Mouse (Mus musculus) kidney, embryonic 16.5 days (tissue): ENCODE measurements around the gene Tead3. TPM values are rescaled to one million over a fixed set of nuclear protein-coding genes. Genes with fewer than 3 reads are reported as not detected.
"Not testable (repeated sequence)": the region's sequence is repeated elsewhere in the genome, so short reads cannot be mapped to it uniquely, and the experiment has no call there.

Experiments
- ATAC-seq: fragments of 200-750 bp; cut with Nextera tagmentation; 2 replicates; pipeline ENCODE4 v1.8.0; 2017; ENCODE audit warnings: moderate TSS enrichment; ENCODE audit not compliant: low FRiP score, low TSS enrichment
- H3K27ac ChIP-seq: fragments of 300-500 bp; sonication (generic); 2 replicates; pipeline ENCODE4 v1.5.1; 2014; ENCODE audit warnings: low read length
- H3K27me3 ChIP-seq: fragments of 300-500 bp; sonication (generic); 2 replicates; pipeline ENCODE4 v1.6.1; 2014; ENCODE audit warnings: low read length, control low read depth, mixed read lengths; ENCODE audit not compliant: insufficient read depth
- H3K36me3 ChIP-seq: fragments of 300-500 bp; sonication (generic); 2 replicates; pipeline ENCODE4 v1.6.1; 2014; ENCODE audit warnings: low read length, control low read depth, mixed read lengths; ENCODE audit not compliant: insufficient read depth
- H3K4me1 ChIP-seq: fragments of 300-500 bp; sonication (generic); 2 replicates; pipeline ENCODE4 v1.6.1; 2014; ENCODE audit warnings: low read length, control low read depth, mixed read lengths; ENCODE audit not compliant: insufficient read depth
- H3K4me2 ChIP-seq: fragments of 300-500 bp; sonication (generic); replicated peaks from 2 replicates; pipeline ENCODE4 v1.6.1; 2014; ENCODE audit warnings: low read depth, low read length
- H3K4me3 ChIP-seq: fragments of 300-500 bp; sonication (generic); 2 replicates; pipeline ENCODE4 v1.5.1; 2014; ENCODE audit warnings: mild to moderate bottlenecking, low read length
- H3K9ac ChIP-seq: fragments of 300-500 bp; sonication (generic); replicated peaks from 2 replicates; pipeline ENCODE4 v1.6.1; 2014; ENCODE audit warnings: low read length
- H3K9me3 ChIP-seq: fragments of 300-500 bp; sonication (generic); 2 replicates; pipeline ENCODE4 v1.6.1; 2016; ENCODE audit warnings: low read length, control low read depth
- WGBS: fragments of 180-500 bp; shearing (Covaris S2); extraction: QIAGEN DNeasy Blood & Tissue Kit; methylation state at CpG from one replicate; pipeline ENCODE4 v1.1.7; 2014; 5-methylcytosine and 5-hydroxymethylcytosine counted together
- polyA plus RNA-seq: library from polyadenylated mRNA; unstranded; fragments of >200 nt; fragmentation: Nextera tagmentation; extraction: Ambion mirVana; gene quantifications from 2 replicates; pipeline ENCODE4 v1.2.1, GENCODE M21; 2015

Gene Tead3
- polyA plus RNA-seq, 1 experiment from 2014 or later, result 10.7 TPM

DNA sequence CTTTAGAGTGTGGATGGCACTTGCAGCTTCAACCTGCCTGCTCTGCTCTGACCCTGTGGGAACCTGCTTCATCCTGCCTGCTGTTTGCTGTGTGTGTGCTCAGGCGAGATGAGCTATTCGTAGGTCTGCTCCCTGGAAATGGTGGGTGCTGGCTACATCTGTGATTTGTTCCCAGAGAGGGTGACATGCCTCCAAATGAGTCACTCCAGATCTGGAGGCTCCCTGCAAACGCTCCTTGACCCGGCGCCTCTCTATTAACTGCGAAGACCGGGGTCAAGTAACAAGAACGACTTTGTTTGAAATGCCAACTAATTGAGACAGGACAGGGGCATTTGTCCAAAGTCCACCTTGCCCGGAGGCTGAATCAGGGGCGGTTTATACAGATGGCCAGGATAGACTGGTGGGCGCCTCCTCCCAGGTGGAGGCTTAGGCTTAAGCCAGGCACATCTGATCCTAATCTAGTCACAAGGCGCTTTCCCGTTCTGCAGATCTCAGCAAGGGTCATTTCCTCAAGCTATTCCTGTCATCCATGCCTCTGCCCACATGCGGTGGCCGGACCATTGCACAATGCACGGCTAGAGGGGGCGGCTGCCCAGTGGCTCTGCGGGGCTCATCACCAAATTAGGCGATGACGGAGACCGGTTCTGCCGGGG, 22.8 kb downstream of the Tead3 start:
- Histone ChIP-seq H3K4me1 (peaks cover 46% of the 10 kb centered on the region), H3K27me3 (no peaks in the 10 kb centered on the region), H3K9me3 (no peaks in the 10 kb centered on the region), H3K4me3 (peak overlapping the region; percentile 98), H3K36me3 (peaks cover 47% of the 10 kb centered on the region), H3K9ac (peak overlapping the region; percentile 100), H3K27ac (peak overlapping the region; percentile 97), H3K4me2 (peak overlapping the region; percentile 98)
- 3% methylated on average over 22 of the region's 22 CpGs for WGBS
- ATAC-seq, result peak; percentile 52

DNA sequence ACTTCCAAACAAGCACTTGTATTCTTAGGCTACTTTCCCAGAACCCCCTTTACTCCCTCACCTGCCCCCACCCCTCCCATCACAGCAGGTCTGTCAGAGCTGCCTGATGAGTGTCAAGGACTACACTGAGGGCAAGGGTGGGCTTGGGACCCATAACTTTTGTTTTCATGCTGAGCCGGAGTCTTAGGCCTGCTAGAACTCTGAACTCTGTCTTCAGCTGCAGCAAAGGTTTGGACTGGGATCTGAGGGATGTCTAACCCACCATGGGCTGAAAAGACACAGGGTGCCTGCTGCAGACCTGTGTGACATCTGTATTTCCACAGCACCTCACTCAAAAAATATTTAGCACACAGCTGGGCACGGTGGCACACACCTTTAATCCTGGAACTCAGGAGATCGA, 23.7 kb downstream of the Tead3 start:
- Histone ChIP-seq H3K4me3 (no peak overlapping the region), H3K9ac (peak overlapping the region; percentile 100), H3K27me3 (no peaks in the 10 kb centered on the region), H3K36me3 (peaks cover 42% of the 10 kb centered on the region), H3K27ac (peak overlapping the region; percentile 97), H3K4me1 (peaks cover 38% of the 10 kb centered on the region), H3K9me3 (no peaks in the 10 kb centered on the region), H3K4me2 (no peak overlapping the region)
- no peak for ATAC-seq
- WGBS, result 68% methylated on average over 3 of the region's 3 CpGs

DNA sequence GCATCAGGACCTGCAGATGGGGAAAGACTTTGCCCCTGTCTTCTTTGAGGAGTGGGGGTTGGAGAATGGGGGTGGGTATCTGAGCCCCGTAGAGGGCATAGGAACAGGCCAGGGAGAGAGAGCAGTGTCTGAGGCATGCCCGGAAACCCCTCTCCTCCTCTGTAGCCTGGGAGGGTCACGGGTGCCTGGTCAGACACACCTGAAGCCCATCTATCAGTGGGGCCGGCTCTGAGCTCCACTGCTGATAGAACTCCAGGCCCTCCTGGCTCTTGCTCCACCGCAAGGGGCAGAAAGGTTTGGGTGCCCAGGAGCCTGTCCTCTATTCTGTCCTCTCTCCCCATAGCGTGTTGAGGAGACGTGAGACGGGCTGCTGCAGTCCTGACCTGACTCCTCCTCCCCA, 24.9 kb downstream of the Tead3 start:
- ATAC-seq, result no peak
- no peak overlapping the region for H3K9ac ChIP-seq
- H3K4me3 ChIP-seq, result no peak overlapping the region
- no peaks in the 10 kb centered on the region for H3K9me3 ChIP-seq
- peaks cover 40% of the 10 kb centered on the region for H3K36me3 ChIP-seq
- H3K4me1 ChIP-seq, result peaks cover 28% of the 10 kb centered on the region
- WGBS, result 86% methylated on average over 8 of the region's 8 CpGs
- no peak overlapping the region for H3K27ac ChIP-seq
- H3K4me2 ChIP-seq, result no peak overlapping the region
- no peaks in the 10 kb centered on the region for H3K27me3 ChIP-seq

DNA sequence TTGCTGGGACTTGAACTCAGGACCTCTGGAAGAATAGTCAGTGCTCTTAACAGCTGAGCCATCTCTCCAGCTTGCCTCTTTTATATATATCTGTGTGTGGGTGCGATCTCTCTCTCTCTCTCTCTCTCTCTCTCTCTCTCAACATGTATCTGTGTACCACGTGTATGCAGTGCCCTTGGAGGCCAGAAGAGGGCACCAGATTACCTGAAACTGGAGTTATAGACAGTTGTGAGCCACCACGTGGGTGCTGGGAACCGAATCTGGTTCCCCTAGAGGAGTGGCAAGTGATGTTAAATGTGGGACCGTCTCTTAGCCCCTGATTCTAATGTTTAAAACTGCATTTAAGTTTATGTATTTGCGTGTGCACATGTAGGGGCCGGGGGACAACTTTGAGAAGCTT, 26.2 kb downstream of the Tead3 start:
- H3K9ac ChIP-seq, H3K4me3 ChIP-seq, H3K4me2 ChIP-seq, H3K9me3 ChIP-seq, ATAC-seq, H3K27me3 ChIP-seq, H3K27ac ChIP-seq: not testable (repeated sequence)
- peaks cover 41% of the 10 kb centered on the region for H3K36me3 ChIP-seq
- WGBS, result 95% methylated on average over 7 of the region's 7 CpGs
- H3K4me1 ChIP-seq, result peaks cover 15% of the 10 kb centered on the region

DNA sequence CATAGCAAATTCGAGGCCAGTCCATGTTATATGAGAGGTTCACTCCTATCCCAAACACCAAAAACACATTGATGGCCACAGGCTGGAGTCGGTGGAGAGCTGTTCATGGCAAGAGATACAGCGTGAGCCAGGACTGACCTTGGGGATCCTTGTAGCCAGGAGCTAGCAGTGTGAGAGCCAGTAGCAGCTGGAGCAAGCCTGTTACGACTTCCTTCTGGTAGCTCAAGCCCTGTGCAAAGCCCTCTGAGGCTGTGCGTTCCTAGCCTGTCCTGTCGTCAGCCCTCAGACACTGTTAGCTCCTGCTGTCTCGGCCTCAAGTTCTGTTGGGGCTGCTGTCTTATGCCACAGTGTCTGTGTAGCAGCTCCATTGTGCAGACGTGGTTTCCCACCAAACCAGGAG, 26.8 kb downstream of the Tead3 start:
- no peaks in the 10 kb centered on the region for H3K9me3 ChIP-seq
- ATAC-seq, result no peak
- H3K27ac ChIP-seq, result no peak overlapping the region
- H3K4me2 ChIP-seq, result no peak overlapping the region
- H3K36me3 ChIP-seq, result peaks cover 43% of the 10 kb centered on the region
- H3K4me3 ChIP-seq, result no peak overlapping the region
- 87% methylated on average over 8 of the region's 8 CpGs for WGBS
- peaks cover 15% of the 10 kb centered on the region for H3K4me1 ChIP-seq
- no peak overlapping the region for H3K9ac ChIP-seq
- no peaks in the 10 kb centered on the region for H3K27me3 ChIP-seq

DNA sequence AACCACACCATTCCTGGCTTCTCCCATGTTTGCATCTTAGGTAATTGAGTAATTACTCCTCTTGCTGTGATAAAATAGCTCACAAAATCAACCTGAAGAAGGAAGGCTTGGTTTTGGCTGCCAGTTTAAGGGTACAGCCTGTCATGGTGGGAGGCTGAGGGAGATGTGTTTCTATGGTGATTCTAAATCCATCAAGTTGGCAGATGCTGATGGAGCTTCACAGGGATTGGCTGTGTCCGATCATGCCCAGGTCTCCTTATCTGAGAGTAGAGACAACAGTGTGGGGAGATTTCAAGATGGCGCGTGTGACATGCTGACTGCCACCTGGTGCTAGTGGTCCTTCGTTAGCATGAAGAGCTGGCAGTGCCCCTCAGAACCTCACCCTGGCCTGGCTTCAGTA, 28.9 kb downstream of the Tead3 start:
- Histone ChIP-seq H3K27ac (no peak overlapping the region), H3K4me2 (no peak overlapping the region), H3K9me3 (no peaks in the 10 kb centered on the region), H3K4me1 (0 out of 2 replicates have a peak, but pooled peaks cover 3% of the 10 kb centered on the region), H3K36me3 (peaks cover 56% of the 10 kb centered on the region), H3K27me3 (no peaks in the 10 kb centered on the region), H3K9ac (no peak overlapping the region), H3K4me3 (no peak overlapping the region)
- no peak for ATAC-seq
- WGBS, result 96% methylated on average over 4 of the region's 4 CpGs

DNA sequence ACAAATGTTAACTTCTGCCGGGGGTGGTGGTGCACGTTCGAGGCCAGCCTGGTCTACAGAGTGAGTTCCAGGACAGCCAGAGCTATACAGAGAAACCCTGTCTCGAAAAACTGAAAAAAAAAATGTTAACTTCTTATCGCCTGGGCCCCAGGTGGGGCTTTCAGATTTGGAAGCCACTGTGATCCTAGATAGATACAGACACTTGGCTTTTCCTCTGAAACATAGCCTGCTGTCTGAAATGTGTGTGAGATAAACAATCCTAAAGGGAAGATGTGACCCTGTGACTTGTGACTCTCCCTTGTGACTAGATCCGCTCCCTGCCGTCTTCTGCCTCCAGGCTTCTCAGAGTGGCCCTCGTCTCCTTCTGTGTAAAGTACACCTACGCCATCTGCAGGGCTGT, 32.9 kb downstream of the Tead3 start:
- H3K27me3 ChIP-seq, result no peaks in the 10 kb centered on the region
- peaks cover 22% of the 10 kb centered on the region for H3K4me1 ChIP-seq
- no peak overlapping the region for H3K4me3 ChIP-seq
- no peaks in the 10 kb centered on the region for H3K9me3 ChIP-seq
- peaks cover 51% of the 10 kb centered on the region for H3K36me3 ChIP-seq
- no peak for ATAC-seq
- no peak overlapping the region for H3K27ac ChIP-seq
- H3K9ac ChIP-seq, result no peak overlapping the region
- H3K4me2 ChIP-seq, result no peak overlapping the region
- WGBS, result 92% methylated on average over 9 of the region's 9 CpGs

DNA sequence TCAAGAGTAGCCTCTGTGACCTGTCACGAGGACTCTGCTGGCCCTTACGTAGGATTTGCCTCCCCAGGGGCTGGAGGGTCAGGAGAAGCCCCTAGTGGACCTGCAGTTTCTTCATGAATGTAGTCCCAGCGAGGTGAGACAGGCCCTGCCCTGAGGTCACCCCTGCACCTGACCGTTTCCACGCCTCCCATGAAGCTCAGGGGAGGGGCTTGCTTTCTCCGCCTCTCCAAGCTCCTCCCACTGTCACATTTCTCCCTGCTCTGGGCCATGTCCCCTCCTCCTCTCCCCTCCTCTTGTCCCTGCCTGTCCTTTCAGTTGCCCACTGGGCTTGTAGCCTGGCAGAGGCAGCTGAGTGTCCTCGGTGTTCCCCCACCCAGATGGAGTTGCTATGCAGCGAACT, 33.5 kb downstream of the Tead3 start:
- Histone ChIP-seq H3K27ac (no peak overlapping the region), H3K27me3 (no peaks in the 10 kb centered on the region), H3K36me3 (peaks cover 51% of the 10 kb centered on the region), H3K4me3 (no peak overlapping the region), H3K9me3 (no peaks in the 10 kb centered on the region), H3K4me1 (peaks cover 27% of the 10 kb centered on the region), H3K4me2 (no peak overlapping the region), H3K9ac (no peak overlapping the region)
- no peak for ATAC-seq
- WGBS, result 68% methylated on average over 8 of the region's 8 CpGs

DNA sequence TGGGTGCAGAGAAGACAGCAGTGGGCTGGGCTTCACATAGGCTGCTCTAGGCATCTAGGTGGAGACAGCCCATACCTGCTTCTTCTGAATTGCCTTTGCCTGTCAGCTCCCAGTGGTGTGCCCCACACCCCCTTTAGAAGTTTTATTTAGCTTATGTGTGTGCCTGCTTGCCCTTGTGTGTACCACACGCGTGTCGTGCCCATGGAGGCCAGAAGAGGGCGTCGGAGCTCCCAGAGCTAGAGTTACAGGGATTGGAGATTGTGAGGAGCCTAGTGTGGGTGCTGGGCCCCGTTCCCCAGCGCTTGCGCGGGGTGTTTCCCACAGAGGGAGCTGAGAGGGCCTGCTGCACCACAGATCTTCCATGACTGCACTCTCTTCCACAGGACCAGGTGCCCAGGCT, 34.1 kb downstream of the Tead3 start:
- WGBS, result 94% methylated on average over 9 of the region's 9 CpGs
- ATAC-seq, result no peak
- peaks cover 27% of the 10 kb centered on the region for H3K4me1 ChIP-seq
- H3K4me2 ChIP-seq, result no peak overlapping the region
- H3K9me3 ChIP-seq, result no peaks in the 10 kb centered on the region
- no peaks in the 10 kb centered on the region for H3K27me3 ChIP-seq
- H3K9ac ChIP-seq, result no peak overlapping the region
- H3K27ac ChIP-seq, result no peak overlapping the region
- no peak overlapping the region for H3K4me3 ChIP-seq
- H3K36me3 ChIP-seq, result peaks cover 46% of the 10 kb centered on the region

DNA sequence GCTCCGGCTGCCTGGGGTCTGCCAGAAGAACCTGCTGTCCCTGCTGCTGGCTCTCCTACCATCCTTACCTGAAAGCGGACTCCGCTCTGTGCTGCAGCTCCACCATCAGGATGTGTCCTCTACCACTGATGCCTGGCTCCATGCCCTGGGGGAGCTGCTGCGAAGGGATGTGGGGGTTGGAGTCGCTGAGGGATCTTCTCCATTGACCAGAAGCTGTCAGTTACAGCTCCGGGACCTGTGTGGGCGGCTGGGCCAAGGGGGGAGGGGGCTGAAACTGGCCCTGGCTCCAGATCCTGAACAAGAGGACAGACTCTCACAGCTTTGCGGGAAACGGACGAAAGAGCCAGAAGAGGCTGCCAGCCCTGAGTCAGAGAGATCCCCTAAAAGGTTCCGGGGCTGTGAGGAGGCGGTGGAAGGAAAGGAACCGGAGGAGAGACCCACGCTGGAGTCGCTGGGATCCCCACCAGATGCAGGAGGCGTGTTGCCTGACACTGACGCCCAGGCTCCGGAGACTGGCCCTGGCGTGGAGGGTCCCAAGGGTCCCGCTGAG, 34.9 kb downstream of the Tead3 start:
- Histone ChIP-seq H3K27ac (no peak overlapping the region), H3K9me3 (no peaks in the 10 kb centered on the region), H3K27me3 (no peaks in the 10 kb centered on the region), H3K4me1 (peaks cover 27% of the 10 kb centered on the region), H3K9ac (0 out of 2 replicates have a peak overlapping the region, but pooled peaks have one; percentile 38), H3K4me3 (no peak overlapping the region), H3K36me3 (peaks cover 40% of the 10 kb centered on the region), H3K4me2 (no peak overlapping the region)
- ATAC-seq, result no peak
- 74% methylated on average over 20 of the region's 20 CpGs for WGBS
